Mouse (Mus musculus) olfactory bulb, adult 2 months (tissue): Measurements from ENCODE around the gene Pcnx2. TPM values are rescaled to one million over a fixed set of nuclear protein-coding genes. Genes with fewer than 3 reads are reported as not detected.

Source experiments
- H3K27ac ChIP-seq: fragments of 200-500 bp; 2 replicates; pipeline ENCODE4 v1.5.1; 2012; ENCODE audit warnings: low read depth, low read length; ENCODE audit not compliant: insufficient read depth
- H3K4me1 ChIP-seq: fragments of 200-500 bp; 2 replicates; pipeline ENCODE4 v1.6.1; 2012; ENCODE audit warnings: low read length; ENCODE audit not compliant: control insufficient read depth, insufficient read depth
- H3K4me3 ChIP-seq: fragments of 200-500 bp; 2 replicates; pipeline ENCODE4 v1.5.1; 2012; ENCODE audit warnings: mild to moderate bottlenecking, low read depth, low read length, moderate library complexity; ENCODE audit not compliant: insufficient read depth
- CTCF ChIP-seq: fragments of 200-500 bp; IDR thresholded peaks from 2 replicates; pipeline ENCODE4 v1.5.1; 2012; ENCODE audit warnings: low read depth, mild to moderate bottlenecking, low read length, moderate library complexity; ENCODE audit not compliant: insufficient read depth
- POLR2A ChIP-seq: fragments of 200-500 bp; IDR thresholded peaks from 2 replicates; pipeline ENCODE4 v1.6.1; 2012; ENCODE audit warnings: mild to moderate bottlenecking, low read depth, low read length, moderate library complexity; ENCODE audit not compliant: insufficient read depth
- WGBS: fragments of 180-500 bp; shearing (Covaris S2); methylation state at CpG from one replicate; pipeline ENCODE4 v1.1.7; 2018; 5-methylcytosine and 5-hydroxymethylcytosine counted together
- polyA plus RNA-seq: library from polyadenylated mRNA; stranded (reverse); fragments of >200 nt; gene quantifications from 2 replicates; pipeline ENCODE4 v1.2.4, GENCODE M21; 2012; ENCODE audit warnings: low replicate concordance; ENCODE audit not compliant: missing spikeins, insufficient read depth, insufficient read length

Gene Pcnx2
- polyA plus RNA-seq, 1 experiment = not detected

DNA sequence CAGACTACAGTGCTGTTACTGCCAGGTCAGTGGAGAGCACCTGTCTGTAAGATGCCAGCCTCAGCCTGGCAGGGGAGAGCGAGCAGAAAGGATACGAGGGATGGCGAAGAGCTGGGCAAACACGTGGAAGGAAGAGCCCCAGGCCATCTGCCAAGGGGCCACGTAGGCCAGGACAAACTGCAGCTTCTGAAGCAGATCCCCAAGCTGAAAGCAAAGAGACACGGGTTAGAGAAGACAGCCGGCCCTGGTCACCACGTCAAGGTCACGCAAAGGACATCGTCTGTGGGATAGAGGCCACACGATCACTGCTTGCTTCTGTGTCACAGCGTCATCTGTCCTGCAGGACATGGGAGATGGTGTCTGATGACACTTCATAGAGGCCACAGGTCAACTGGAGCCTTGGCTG is 90.2 kb downstream of the Pcnx2 start:
- 89% methylated on average over 12 of the region's 12 CpGs for WGBS
- no peak overlapping the region for H3K27ac ChIP-seq
- H3K4me3 ChIP-seq = no peak overlapping the region
- TF ChIP-seq POLR2A = no peak
- TF ChIP-seq CTCF = no peak
- H3K4me1 ChIP-seq = peaks cover 17% of the 10 kb centered on the region

DNA sequence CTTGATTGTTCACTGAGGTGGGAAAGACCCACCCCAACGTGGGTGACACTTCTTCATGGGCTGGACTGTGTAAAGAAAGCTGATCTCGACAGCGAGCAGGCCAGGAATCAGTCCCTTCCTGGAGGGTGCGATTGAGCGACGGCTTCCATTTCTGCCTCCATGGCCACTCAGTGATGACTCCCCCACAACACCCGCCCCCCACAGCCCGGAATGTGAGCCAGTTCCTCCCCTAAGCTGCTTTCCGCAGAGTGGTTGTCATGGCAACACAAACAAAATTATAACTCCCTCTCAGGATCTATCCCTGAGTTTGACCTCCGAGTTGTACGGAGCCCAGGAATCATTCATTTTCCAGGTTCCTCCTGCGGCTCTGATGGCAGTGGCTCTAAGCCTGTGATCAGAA is 91.7 kb downstream of the Pcnx2 start:
- H3K4me1 ChIP-seq = peaks cover 17% of the 10 kb centered on the region
- TF ChIP-seq POLR2A = no peak
- no peak for TF ChIP-seq CTCF
- no peak overlapping the region for H3K27ac ChIP-seq
- WGBS = 51% methylated on average over 12 of the region's 12 CpGs
- H3K4me3 ChIP-seq = no peak overlapping the region

DNA sequence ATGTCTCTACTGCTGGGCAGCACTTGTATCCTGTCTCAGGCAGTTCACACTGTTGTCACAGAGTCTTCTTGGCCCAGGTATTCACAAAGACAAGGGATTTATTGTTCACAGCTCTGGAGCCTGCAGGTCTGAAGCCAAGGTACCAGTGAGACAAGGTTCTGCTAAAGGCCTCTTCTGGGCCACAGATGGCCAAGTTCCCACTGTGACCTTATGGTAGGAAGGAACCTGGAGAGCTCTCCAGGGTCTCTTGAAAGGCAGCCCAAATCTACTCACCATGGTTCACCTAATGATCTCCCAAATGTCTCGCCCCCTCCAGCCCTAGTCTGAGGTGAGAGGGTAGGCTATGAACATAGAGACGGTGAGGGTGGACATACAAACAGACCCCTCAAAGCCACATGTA is 101.1 kb downstream of the Pcnx2 start:
- Histone ChIP-seq H3K4me1 (no peaks in the 10 kb centered on the region), H3K4me3 (no peak overlapping the region), H3K27ac (no peak overlapping the region)
- 95% methylated on average over 2 of the region's 2 CpGs for WGBS
- no peak for TF ChIP-seq CTCF
- no peak for TF ChIP-seq POLR2A

DNA sequence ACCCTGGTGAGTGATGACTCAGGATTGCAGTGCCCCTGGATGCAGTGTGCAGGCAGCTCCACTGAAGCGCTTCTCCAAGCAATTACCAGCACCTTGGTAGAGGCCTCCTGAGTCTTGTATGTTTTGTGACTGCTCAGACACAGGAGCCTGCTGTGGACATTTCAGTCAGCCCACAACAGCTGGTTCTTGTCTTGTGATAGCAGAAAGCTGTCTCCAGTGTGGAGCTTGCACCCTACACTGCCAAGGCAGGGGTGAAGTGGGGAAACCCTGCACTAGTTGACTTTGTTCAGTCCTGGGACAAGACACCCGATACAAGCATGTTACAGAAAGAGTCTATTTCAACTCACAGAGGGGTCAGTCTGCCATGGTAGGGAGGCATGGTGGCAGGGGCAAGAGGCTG is 102.8 kb downstream of the Pcnx2 start:
- WGBS = 96% methylated on average over 2 of the region's 2 CpGs
- no peak overlapping the region for H3K27ac ChIP-seq
- H3K4me3 ChIP-seq = no peak overlapping the region
- no peak for TF ChIP-seq CTCF
- no peak for TF ChIP-seq POLR2A
- no peaks in the 10 kb centered on the region for H3K4me1 ChIP-seq

DNA sequence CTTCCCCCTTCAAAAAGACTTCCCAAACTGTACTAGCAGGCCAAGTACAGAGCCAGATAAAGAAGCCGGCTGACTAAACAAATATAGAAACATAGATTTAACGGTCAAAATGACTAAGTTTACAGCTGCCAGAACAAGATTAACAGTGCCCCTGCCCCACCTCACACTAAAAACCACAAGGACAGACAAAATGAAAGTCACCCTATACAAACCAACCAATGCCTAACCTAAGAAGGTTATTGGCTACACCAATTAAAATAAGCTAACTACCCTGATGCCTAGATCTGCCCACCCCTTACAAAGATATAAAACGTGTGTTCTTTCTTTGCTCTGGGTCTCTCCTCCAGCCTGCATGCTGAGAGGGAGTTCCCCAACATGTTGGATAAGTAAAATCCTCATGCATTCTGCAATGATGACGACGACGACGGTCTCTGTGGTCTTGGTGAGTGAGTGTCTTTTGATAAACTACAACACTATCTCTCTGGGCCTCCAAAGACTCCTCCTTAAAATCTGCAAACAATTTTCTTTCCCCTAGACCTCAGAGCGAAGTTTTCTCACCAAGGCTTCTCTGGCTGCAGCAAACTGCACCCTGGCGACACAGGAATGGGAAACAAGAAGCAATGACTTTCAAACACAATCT is 105.2 kb downstream of the Pcnx2 start:
- Histone ChIP-seq H3K4me1 (no peaks in the 10 kb centered on the region), H3K27ac (no peak overlapping the region), H3K4me3 (no peak overlapping the region)
- TF ChIP-seq CTCF = no peak
- TF ChIP-seq POLR2A = no peak
- WGBS = 73% methylated on average over 9 of the region's 9 CpGs

DNA sequence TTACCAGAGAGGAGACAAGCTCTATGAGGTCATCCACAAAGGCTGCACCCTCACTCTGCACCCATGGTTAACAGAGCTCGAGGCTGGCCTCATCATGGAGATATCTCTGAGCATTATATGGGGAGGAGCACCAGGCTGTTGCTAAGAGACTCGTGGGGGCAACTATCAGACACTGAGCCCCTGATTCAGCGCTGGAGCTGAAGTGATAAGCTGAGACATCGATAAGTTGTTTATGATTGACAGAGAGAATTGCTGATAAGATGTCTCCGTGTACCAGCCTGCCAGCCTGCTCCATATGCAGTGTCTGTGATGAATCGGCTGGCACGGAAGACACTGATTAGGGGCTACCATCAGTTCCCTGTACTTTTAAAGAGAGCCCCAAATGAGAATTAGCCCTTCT is 111.2 kb downstream of the Pcnx2 start:
- 69% methylated on average over 7 of the region's 7 CpGs for WGBS
- Histone ChIP-seq H3K27ac (no peak overlapping the region), H3K4me1 (no peaks in the 10 kb centered on the region), H3K4me3 (no peak overlapping the region)
- TF ChIP-seq POLR2A (no peak), CTCF (no peak)

DNA sequence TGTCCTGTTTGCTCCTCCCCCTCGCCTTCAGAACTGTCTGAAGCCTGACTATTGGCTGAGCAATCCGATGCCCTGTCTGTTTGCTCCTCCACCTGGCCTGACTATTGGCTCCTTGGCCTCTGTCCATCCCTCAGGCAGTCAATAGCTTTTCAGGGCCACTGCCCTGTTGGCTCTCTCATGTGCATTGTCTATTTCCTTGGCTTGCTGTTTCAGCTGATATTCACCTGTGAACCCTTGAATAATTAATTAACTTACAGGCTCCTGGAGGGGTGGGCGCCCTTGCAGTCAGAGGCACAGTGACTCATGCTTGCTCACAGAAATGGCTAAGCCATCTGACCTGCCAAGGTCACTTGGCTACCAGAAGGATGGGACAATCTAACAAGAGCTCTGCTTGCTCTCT is 116.0 kb downstream of the Pcnx2 start:
- no peaks in the 10 kb centered on the region for H3K4me1 ChIP-seq
- no peak overlapping the region for H3K27ac ChIP-seq
- TF ChIP-seq CTCF (no peak), POLR2A (no peak)
- H3K4me3 ChIP-seq = no peak overlapping the region
- 87% methylated on average over 3 of the region's 3 CpGs for WGBS

DNA sequence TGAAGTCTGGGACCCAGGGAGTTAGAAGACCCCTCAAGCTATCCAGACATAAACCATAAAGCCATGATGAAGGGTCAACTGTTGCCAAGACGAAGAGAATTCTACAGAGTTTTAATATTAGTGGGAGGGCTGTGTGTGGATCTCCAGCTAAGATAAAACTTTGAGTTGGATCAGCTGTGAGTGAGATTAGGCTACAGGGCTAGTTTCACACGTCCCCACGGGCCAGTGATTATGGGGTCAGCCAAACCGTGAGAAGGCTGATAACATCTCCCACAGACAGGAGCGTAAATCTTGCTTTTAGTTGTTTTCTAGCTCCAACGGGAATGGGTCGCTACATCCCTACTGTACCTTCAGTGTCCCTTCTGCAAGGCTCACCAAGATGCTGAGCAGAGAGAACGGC is 118.5 kb downstream of the Pcnx2 start:
- no peak overlapping the region for H3K4me3 ChIP-seq
- no peaks in the 10 kb centered on the region for H3K4me1 ChIP-seq
- WGBS = 91% methylated on average over 8 of the region's 8 CpGs
- no peak overlapping the region for H3K27ac ChIP-seq
- TF ChIP-seq POLR2A (no peak), CTCF (no peak)

DNA sequence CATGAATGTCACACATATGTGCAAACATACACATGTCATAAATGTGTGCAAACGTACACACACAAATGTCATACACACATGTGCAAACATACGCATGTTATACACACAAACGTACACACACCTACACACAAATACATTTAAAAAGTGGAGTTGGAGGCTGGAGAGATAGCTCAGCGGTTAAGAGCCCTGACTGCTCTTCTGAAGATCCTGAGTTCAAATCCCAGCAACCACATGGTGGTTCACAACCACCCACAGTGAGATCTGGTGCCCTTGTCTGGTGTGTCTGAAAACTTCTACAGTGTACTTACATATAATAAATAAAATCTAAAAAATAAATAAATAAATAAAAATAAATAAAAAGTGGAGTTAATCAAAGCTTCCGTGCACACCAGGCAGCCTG is 119.2 kb downstream of the Pcnx2 start:
- TF ChIP-seq POLR2A (no peak), CTCF (no peak)
- Histone ChIP-seq H3K4me1 (no peaks in the 10 kb centered on the region), H3K27ac (no peak overlapping the region), H3K4me3 (no peak overlapping the region)
- WGBS = 94% methylated on average over 5 of the region's 5 CpGs

DNA sequence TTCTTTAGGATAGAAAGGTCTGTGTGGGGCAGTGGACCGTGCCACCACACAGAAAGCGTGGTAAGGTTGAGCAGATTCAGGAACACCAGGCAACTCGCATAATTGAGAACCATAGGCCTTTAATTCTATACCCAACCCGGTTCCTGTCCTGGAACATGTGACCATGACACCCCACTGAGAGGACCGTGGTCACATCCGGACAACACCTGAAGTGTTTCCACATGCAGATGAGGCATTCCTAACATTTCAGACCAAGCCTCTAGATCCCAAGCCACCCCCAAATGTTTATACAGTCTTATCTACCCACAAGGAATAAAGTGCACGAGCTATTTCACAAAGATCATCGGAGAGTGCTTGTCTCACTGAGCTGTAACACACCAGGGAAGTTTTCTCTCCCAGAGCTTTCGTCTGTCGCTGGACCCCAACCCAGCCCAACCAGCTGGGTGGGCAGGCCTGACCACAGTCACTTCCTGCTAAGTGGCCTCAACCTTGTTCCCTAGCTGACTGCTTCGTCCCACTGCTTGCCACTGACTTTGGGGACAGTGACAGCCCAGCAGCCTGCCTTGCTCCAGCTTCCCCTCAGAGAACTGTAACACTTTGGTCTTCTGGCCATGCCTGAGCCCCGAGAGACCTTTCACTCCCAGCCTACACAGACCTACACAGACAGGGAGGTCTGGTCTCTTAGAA is 120.5 kb downstream of the Pcnx2 start:
- H3K27ac ChIP-seq = no peak overlapping the region
- TF ChIP-seq POLR2A = no peak
- no peak for TF ChIP-seq CTCF
- 86% methylated on average over 12 of the region's 12 CpGs for WGBS
- no peaks in the 10 kb centered on the region for H3K4me1 ChIP-seq
- H3K4me3 ChIP-seq = no peak overlapping the region
